Mouse (Mus musculus): Measurements from ENCODE around the gene Fam189a2. TPM values are rescaled to one million over a fixed set of nuclear protein-coding genes. Genes with fewer than 3 reads are reported as not detected.

The Fam189a2 gene
- polyA plus RNA-seq (2017; shearing (Covaris generic)) = not detected

- no peak for ATAC-seq
Measured at GRCm38 (mm10) chr19:24030871-24031556, at the start of gene Fam189a2. Gene Fam189a2, minus strand, starts transcription at chr19:24031019.

GRCm38 (mm10) chr19:24077658-24078057 lies 46.8 kb upstream of the Fam189a2 start:
- no peak for ATAC-seq

- no peak for ATAC-seq
Measured at GRCm38 (mm10) chr19:24076536-24076935, 45.7 kb upstream of the Fam189a2 start.

GRCm38 (mm10) chr19:24075927-24076326 lies 45.1 kb upstream of the Fam189a2 start:
- ATAC-seq = no peak

GRCm38 (mm10) chr19:24073155-24073554 lies 42.3 kb upstream of the Fam189a2 start:
- ATAC-seq = no peak

GRCm38 (mm10) chr19:24064348-24064895 lies 33.6 kb upstream of the Fam189a2 start:
- ATAC-seq = no peak

- ATAC-seq = no peak
Measured at GRCm38 (mm10) chr19:24063585-24063984, 32.8 kb upstream of the Fam189a2 start.

- ATAC-seq = no peak
Measured at GRCm38 (mm10) chr19:24058851-24059250, 28.0 kb upstream of the Fam189a2 start.

GRCm38 (mm10) chr19:24058021-24058420 lies 27.2 kb upstream of the Fam189a2 start:
- ATAC-seq = no peak

- ATAC-seq = no peak
Measured at GRCm38 (mm10) chr19:24056880-24057279, 26.1 kb upstream of the Fam189a2 start.

GRCm38 (mm10) chr19:24054904-24055303 lies 24.1 kb upstream of the Fam189a2 start:
- no peak for ATAC-seq

- no peak for ATAC-seq
Measured at GRCm38 (mm10) chr19:24054265-24054664, 23.4 kb upstream of the Fam189a2 start.

GRCm38 (mm10) chr19:24050514-24050913 lies 19.7 kb upstream of the Fam189a2 start:
- no peak for ATAC-seq

- no peak for ATAC-seq
Measured at GRCm38 (mm10) chr19:24049329-24049728, 18.5 kb upstream of the Fam189a2 start.

GRCm38 (mm10) chr19:24046395-24046993 lies 15.7 kb upstream of the Fam189a2 start:
- ATAC-seq = no peak

- ATAC-seq = no peak
Measured at GRCm38 (mm10) chr19:24042387-24042786, 11.6 kb upstream of the Fam189a2 start.

GRCm38 (mm10) chr19:24039061-24039853 lies 8.4 kb upstream of the Fam189a2 start:
- no peak for ATAC-seq

- no peak for ATAC-seq
Measured at GRCm38 (mm10) chr19:24034367-24034766, 3.5 kb upstream of the Fam189a2 start.

GRCm38 (mm10) chr19:24032654-24033236 lies 1.9 kb upstream of the Fam189a2 start:
- no peak for ATAC-seq

GRCm38 (mm10) chr19:24030511-24030870 lies 328 bp downstream of the Fam189a2 start:
- no peak for ATAC-seq

- ATAC-seq = no peak
Measured at GRCm38 (mm10) chr19:24029616-24030510, 956 bp downstream of the Fam189a2 start.

GRCm38 (mm10) chr19:24025876-24026275 lies 4.9 kb downstream of the Fam189a2 start:
- ATAC-seq = no peak

All from inflammation-experienced regulatory T-cells, adult 6 months (primary cell).